Mouse (Mus musculus) regulatory T cell (primary cell): Measurements from ENCODE around the gene Lbr.
"Not testable (repeated sequence)": the region's sequence is repeated elsewhere in the genome, so short reads cannot be mapped to it uniquely, and the experiment has no call there.

ENCODE experiments used
- in situ Hi-C: fragments of 300-600 bp; cut with MboI, MseI; formaldehyde crosslinking; loops from one replicate; pipeline ENCODE4 v1.15.1; 2025; ENCODE audit warnings: high pct_unique_total_duplicates

Gene Lbr

GRCm38 (mm10) chr1:181789952-181790351, 52.9 kb downstream of the Lbr start:
- in situ Hi-C loops, result loop anchor here (5.0 kb wide), 1 partner anchor 698 kb away; no protein-coding TSS in a partner anchor

GRCm38 (mm10) chr1:181782600-181782999, 60.2 kb downstream of the Lbr start:
- in situ Hi-C loops, result not testable (repeated sequence)

- in situ Hi-C loops, result no loop called here
These were observed 66.3 kb downstream of the Lbr start for GRCm38 (mm10) chr1:181776541-181776940.

DNA sequence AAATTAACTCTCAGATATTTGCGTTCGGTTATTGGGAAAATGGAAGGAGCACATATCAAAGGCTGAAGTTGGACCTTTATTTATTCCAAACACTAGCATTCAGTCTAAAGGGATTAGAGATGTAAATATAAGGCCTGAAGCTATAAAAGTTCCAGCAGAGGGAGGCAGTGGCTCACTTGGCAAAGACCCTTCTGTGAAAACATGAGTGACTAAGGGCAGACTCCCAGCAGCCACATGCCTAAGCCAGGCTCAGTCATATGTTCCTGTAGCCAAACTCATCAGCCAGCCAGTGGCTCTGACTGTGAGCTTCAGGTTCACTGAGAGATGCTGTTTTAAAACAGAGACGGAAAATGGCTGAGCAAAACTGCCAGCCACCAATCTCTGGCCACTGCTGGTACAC, 71.0 kb downstream of the Lbr start:
- in situ Hi-C loops, result no loop called here

GRCm38 (mm10) chr1:181769392-181769791, 73.5 kb downstream of the Lbr start:
- in situ Hi-C loops, result no loop called here
